Mouse (Mus musculus) heart, adult 18-20 months (tissue): ENCODE data around the gene Ednra. TPM values are rescaled to one million over a fixed set of nuclear protein-coding genes. Genes with fewer than 3 reads are reported as not detected.
"Not testable (repeated sequence)": the region's sequence is repeated elsewhere in the genome, so short reads cannot be mapped to it uniquely, and the experiment has no call there.

Source experiments
- DNase-seq, 2 experiments: peaks; one replicate each; pipeline ENCODE4 v3.0.0; 2021 to 2022; ENCODE audit warnings: mixed read lengths in 1 of 2
- total RNA-seq, 2 experiments: library from RNA; stranded (reverse); gene quantifications; 2 replicates each; pipeline ENCODE4 v1.2.3; 2021

Gene Ednra
- total RNA-seq, 2 experiments from 2014 or later, result 42.7 to 51.6 TPM

DNA sequence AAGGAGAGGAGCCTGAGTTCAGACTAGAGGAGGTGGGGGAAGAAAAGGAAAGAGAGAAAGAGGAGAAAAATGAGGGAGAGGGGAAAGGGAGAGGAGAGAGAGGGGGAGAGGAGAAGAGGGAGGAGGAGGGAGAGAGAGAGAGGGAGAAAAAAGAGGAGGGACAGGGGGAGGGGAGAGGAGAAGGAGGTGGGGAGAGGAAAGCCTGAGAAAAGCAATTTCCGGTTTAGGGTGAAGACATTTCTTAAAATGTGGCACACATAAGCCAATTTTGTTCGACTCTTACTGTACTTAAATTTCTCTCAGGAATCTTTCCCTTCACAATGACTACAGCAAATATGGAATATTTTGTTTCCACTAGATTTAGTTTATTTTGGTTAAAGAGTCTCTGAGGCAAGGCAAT is 5.3 kb downstream of the Ednra start:
- DNase-seq, result no peak

DNA sequence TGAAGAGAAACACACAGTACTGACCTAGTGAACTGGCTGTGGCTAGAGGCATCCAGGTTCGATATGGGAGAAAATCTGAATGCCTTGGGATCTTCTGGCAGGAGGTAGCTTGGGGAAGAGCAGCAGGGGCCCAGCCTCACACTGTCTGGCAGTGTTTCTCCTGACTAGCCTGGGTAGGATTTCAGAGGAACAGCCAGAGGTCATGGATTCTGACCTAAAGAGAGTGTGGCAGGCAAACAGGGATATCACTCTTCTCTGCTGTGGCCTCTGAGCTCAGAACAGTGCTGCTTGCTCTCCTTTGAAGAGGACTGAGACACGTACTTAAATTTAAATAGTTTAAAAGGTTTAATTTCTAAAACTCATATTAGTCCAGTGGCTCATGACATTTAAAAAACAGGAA is 7.2 kb downstream of the Ednra start:
- DNase-seq, result peak in 1 of 2 experiments; percentile 38

DNA sequence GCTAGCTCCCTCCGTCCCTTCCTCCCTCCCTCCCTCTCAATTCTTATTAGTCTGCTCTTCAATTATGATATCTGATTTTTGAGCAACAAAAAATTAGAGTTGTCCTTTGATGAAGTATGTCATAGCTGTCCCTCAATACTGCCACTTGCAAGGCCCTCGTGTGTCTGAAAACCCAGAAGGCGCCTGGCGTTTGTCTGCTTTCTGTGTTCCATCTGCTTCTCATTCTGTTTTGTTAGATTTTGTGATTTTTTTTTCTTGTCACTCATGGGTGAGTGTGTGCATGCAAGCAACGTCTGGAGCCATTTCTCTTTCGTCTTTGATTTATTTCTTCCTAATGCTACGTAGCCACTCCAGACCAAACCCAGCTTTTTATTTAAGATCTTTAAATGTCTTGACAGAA is 9.8 kb downstream of the Ednra start:
- DNase-seq, result no peak

DNA sequence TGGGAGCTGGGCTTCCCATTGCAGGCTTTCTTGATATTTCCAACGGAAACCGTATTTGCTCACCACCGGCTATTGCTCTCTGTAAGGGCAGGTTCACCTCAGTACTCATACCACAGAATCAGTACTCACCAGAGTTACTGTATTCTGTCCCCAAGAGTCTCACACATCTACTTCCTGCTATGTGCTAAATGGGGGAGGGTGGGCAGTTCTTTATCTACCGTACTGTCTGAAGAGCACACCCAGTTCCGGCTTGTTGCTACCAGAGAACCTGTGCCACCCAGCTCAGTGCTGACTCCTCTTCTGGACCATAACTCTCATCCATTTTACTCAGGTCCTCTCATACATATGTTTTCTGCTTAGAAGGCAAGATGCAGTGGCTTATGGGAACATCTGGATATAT is 10.6 kb downstream of the Ednra start:
- DNase-seq, result no peak

DNA sequence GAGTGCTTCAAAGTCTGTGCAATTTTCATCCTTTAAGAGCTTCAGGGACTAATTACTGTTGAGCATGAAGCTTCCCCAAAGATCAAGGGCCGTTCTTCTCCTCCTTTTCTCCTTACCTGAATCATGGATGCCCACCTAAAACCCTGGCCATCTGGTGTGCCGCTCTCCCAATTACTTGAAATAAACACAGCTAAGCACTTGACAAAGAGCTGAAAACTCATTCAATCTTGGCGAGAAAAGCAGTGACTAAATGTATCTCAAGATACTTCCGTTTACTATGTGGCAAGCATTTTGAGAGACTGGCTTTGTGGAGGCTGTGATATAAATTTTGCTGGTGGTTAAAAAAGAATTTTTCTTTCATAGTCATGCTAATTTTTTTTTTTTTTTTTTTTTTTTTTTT is 19.5 kb downstream of the Ednra start:
- no peak for DNase-seq

DNA sequence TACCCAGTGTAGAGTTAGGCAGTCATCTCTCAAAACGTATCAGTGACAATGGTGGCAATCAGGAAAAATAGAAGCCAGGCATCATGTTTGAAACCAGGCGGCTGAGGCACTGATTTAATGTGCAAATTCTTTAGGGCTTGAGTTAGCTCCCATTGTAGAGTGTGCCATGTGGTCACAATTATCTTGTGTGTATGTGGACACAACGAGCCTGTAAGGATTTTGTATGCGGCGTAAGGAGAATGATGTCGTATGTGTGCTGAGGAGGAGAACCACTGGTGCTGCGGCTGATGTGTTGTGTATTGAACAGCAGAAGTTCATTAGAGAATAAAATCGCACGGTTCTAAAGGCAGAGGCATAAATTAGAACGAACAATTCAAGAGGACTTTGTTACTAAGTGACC is 26.2 kb downstream of the Ednra start:
- DNase-seq, result no peak

DNA sequence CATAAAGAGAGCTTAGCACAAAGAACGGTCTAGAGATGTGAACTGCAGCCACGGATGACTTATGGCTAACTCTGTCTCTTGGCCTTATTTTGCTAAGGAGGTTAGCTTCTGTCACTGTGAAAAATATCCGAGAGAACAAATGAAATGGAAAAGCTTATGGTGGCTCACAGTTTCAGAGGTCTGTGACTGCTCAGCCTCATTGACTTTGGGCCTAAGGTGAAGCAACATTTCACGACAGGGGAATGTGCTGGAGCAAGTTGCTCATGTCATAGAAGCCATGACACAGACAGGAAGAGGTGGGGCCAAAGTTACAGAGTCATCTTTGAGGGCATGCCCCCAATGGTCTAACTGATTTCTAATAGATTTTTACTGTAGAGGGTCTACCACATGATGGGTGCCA is 28.1 kb downstream of the Ednra start:
- DNase-seq, result no peak

DNA sequence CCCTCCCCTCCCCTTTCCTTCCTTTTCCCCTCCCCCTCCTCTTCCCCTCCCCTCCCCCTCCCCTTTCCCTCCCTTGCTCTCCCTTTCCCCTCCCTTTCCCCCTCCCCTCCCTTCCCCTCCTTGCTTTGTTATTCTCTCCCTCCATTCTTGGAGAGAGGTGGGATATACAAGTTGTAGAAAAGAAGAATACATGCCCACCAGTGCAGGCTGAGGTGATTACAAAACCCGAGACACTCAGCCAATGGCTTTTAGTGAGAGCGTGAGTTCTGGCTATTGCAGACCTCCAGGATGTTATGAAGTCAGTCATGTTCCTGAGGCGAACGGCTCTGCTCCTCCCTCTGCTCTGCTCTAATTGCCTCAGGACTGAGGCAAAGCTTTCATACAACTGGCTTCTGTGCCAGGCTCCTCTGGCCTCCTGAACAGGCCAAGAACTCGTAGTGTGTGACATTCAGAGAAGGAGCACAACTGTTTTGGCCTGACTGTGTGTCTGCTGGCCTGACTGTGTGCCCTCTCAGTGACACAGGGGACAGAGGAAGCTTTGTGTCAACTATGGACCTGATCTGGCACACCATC is 28.7 kb downstream of the Ednra start:
- no peak for DNase-seq

DNA sequence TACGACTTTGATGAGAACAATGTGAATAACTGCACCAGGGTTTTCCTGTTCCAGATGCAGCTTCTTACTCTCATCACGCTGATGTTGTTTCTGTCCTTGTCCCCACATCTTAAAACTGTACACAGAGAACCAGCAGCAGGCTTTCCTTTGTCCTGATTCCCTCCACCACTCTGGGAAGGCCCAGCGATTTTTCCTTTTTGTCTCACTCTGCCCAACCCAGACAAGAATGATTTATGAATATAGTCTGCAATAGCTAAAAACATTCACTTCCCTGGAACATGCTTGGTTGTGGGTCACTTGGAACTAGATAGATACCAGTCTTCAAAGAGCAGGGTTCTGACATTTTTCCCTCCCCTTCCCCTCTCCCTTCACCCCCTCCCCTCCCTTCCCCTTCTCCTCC is 29.2 kb downstream of the Ednra start:
- DNase-seq, result no peak

DNA sequence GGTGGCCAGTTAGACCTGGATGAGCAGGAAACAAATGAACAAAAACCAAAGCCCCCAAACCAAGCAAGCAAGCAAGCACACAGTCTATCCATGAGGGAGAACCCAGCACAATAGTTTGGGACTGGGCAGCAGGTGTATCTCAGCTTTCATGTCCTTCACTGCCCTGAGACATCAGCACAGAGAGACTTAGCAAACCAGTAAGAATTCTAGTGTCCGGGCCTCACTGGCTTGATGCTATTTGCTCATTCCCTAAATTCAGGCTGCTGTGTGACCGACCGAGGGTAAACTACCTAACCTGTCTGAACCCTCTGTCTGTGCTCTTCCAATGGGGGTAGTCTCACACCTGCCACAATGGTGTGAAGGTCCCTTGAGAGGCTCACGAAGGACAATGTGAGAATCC is 29.7 kb downstream of the Ednra start:
- no peak for DNase-seq

DNA sequence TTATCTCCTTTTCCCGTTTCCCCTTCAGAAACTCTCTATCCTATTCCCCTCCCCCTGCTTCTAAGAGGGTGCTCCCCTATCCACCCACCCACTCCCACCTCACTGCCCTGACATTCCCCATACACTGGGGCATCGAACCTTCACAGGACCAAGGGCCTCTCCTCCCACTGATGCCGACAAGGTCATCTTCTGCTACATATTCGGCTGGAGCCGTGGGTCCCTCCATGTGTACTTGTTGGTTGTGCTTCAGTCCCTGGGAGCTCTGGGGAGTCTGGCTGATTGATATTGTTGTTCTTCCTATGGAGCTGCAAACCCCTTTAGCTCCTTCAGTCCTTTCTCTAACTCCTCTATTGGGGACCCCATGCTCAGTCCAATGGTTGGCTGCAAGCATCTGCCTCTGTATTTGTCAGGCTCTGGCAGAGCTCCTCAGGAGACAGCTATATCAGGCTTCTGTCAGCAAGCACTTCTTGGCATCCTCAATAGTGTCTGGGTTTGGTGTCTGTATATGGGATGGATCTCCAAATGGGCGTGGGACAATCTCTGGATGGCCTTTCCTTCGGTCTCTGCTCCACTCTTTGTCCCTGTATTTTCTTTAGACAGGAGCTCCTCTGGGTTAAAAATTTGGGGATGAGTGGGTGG is 34.7 kb downstream of the Ednra start:
- not testable (repeated sequence) for DNase-seq

DNA sequence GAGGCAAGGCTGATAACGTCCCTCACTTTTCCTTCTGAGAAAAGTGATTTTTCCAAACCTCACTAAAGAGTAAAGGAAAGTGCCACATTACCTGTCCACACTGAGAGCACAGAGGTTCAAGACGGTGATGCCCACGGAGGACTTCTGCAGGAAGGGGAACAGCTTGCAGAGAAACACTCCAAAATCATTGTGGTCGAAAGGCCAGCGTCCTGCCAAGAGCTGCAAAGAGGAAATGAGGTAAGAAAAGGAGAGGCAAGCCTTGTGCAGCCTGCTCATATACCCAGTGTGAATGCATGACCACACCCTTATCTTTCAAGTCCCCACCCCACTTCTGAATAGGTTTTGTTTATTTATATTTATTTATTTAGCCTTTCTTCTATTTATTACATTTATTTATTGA is 35.3 kb downstream of the Ednra start:
- no peak for DNase-seq

DNA sequence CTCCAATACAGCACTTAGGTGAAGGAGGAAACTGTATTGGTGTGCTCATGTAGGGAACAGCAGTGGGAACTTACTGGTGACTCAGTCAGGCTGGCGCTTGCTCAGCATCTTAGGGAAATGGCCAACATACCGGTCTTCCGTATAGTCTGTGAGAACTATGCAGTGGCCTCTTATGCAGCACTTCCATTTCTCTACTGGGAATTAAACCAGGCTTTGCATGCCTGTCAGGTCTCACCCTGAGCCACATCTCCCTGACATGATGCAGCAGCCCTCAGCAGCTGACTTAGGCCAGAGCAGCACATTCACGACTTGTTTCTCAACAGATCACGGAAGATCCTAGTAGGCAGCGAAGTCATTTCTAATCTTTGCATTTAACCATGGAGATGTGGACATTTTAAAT is 39.9 kb downstream of the Ednra start:
- no peak for DNase-seq

DNA sequence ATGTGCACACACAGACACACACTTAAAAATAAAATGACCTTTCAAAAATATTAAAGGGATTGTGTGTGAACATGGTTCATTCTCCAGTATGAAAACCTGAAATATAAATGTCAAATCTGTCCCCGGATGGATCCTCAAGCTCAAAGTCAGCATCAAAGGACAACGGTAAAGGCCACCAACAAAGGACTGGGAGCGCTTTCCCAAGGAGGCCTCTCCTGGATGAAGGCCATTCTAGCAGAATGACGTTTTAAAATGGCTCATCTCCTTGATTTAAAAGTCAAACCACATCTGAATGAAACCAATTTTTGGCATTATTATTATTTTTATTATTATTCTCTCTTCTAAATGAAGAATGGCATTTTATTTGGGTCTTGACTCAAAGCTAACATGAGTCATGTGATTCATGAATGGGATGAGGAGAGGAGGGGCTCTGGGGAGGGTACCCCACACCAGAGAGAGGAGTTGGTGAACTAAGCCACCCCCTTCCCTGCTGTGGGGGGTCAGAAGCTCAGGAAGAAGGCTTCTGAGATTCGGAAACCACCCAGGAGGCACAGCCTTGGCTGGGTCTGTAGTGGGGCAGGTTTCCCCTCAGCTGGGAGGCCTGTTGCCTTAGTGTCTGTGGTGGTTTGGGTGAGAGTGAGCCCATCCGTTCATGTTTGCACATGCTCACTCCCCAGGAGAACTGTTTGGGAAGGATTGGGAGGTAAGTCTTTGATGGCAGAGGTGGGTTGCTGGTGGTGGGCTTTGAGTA is 40.7 kb downstream of the Ednra start:
- DNase-seq, result no peak

DNA sequence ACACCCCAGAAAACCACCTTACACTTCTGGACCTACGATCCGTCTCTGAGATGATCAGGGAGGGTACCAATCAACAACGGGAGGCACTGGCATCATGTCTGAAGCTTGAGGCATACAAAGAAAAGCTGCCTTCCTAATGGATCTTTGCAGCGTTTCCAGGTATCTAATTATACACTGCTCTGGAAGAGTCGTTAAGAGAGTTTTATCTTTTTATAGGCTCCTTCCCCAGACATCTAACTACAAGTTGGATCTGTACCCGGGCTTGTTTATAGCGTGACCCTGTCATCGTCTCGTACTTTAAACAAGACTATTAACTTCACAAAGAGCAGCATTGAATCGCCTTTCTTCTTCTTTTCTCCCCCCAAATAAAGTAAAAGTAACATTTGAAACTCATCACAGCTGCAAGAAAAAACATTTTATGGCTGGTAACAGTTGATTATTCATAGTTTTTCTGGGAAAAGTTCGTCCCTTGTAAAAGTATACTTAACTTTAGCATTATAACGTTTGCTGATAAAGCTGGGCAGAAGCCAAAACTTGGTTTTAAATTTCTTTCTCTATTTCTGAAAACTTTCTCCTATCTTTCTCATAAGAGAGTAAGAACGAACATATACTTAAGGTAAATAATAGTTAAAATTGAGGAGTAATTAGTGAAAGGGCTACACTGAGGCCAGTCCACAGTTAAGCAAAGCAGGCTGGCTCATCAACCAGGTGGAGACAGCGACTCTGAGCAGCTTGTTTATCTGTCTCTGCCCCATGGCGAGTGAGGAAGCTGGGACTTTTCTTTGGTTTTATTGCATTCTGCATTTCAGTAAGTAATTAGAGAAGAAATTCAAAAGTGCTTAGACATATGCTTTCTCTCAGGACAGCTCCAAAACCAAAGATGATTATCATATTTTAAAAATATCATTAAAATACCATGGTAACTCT is 42.0 kb downstream of the Ednra start:
- peak in 1 of 2 experiments; percentile 30 for DNase-seq

DNA sequence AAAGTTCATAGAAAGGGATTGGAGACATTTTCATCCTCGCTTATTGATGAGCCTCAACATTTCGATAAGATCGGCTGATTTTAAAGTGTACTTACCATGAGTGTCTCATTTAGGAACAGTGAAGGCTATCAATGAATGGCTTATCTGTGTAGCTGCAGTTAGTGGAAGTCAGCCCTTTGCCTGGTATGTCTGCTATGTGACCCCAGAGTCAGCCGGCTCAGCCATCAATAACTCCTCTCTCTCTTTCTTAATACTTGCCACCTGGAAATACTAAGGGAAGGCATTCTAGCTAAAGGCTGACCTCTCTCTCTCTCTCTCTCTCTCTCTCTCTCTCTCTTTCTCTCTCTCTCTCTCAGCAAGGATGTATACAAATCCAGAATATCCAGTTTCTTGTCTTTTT is 52.2 kb downstream of the Ednra start:
- no peak for DNase-seq

DNA sequence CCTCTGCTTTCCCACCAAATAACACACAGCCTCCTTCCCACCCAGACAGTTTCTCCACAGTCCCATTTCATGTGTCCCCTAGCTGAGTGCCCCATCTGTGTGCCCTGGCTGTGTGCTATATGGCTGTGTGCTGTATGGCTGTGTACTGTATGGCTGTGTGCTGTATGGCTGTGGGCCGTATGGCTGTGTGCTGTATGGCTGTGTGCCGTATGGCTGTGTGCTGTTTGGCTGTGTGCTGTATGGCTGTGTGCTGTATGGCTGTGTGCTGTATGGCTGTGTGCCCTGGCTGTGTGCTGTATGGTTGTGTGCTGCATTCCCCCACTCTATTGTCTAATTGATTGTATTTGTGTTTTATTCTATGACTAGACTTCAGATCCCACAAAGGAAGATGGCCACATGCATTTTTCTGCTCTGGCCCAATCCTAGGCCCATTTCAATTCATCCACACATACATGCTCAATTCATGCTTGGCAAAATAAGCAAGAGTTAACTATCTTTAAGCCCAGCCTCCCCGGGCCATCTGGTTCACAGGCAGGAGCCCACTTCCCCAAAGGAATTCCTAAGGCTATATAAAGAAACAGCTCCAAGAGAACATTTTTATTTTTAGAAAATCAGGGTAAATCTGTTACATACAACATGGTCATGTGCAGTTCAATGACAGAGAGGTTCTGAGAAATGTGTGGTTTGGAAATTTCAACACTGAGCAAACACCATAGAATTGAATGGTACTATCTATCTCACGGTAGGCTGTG is 53.5 kb downstream of the Ednra start:
- no peak for DNase-seq

DNA sequence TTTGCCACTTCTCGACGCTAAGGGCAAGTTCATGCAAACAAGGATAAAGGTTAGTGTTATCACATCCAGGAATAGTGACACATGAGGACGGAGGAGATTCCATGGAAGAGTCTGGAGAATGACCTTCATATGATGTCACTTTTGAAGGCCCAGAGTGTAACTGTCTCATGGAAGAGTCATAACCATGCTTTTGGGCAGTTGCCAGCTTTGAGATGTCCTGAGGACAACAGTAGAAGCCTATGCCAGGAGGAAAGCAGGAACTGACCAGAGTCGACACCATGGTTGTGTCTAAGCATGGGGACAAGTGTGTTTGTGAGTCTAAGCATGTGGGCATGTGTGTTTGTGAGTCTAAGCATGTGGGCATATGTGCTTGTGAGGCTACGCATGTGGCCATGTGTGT is 56.3 kb downstream of the Ednra start:
- DNase-seq, result no peak

DNA sequence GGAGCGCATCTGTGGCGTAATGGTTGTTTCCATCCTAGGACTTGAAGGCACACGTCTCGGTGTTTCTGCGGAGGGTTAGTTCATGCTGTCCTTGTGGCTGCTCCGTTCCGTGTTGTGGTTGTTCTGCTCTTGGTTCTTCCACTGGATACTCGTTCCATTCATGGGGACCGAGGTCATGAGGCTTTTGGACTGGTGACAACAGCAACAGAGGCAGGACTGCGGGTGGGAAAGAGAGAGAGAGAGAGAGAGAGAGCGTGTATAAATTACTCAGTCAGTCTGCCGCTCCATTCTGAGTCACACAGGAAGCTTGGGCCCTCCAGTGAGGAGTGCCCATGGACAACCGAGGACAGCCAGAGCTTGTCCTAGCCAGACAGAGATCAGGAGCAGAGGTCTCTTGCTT is 59.4 kb downstream of the Ednra start:
- peak in 1 of 2 experiments; percentile 41 for DNase-seq

DNA sequence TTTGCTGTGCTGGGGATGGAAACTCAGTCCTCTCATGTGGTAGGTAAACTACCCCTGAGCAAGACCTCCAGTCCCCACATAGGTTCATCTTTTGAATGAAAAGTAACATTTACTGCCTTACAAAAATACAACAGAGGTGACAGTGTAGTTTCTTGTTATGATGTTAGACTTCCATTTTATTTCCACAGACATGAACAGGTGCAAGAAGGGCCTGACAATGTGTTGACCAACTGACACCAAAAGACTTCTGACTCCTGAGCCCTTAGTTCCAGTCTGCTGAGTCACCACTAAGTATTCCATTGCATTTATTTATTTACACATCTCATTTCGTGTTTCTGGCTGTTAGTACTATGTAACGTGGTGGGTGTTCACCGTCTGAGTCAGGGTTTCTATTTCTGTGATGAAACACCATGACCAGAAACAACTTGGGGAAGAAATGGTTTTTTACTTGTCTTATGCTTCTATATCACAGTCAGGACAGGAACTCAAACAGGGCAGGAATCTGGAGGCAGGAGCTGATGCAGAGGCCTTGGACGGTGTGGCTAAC is 64.7 kb downstream of the Ednra start:
- no peak for DNase-seq

DNA sequence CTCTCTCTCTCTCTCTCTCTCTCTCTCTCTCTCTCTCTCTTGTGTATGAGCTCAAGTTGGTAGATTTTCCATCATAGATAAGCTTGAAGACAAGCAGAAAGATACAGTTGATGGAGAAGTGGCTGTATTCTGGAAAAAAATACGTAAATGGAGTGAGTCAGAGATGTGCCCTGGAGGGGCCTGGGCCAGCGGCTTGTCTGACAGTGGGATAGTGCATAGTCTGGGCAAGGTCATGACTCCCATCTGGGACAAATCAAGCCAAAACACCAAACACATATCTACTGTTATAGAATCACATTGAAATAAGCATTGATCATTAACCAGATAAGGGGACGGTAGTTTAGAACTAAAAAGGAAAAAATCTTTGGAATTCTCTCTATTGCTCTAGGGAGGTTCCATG is 65.9 kb downstream of the Ednra start:
- DNase-seq, result no peak
